Mouse (Mus musculus) midbrain, embryonic 11.5 days (tissue): ENCODE results near the gene Acadsb. TPM values are rescaled to one million over a fixed set of nuclear protein-coding genes. Genes with fewer than 3 reads are reported as not detected.
"Not testable (repeated sequence)": the region's sequence is repeated elsewhere in the genome, so short reads cannot be mapped to it uniquely, and the experiment has no call there.

Experiments
- ATAC-seq: fragments of 200-750 bp; cut with Nextera tagmentation; 2 replicates; pipeline ENCODE4 v1.8.0; 2017; ENCODE audit warnings: moderate TSS enrichment, moderate library complexity; ENCODE audit not compliant: low FRiP score
- DNase-seq: peaks from one replicate; pipeline ENCODE4 v3.0.0; 2015; ENCODE audit warnings: low spot score; ENCODE audit errors: missing footprints
- H3K27ac ChIP-seq: fragments of 300-500 bp; sonication (generic); 2 replicates; pipeline ENCODE4 v1.5.1; 2014; ENCODE audit warnings: low read depth, low read length
- H3K27me3 ChIP-seq: fragments of 300-500 bp; sonication (generic); 2 replicates; pipeline ENCODE4 v1.6.1; 2014; ENCODE audit warnings: mild to moderate bottlenecking, low read length, moderate library complexity, mixed read lengths; ENCODE audit not compliant: control insufficient read depth, insufficient read depth
- H3K36me3 ChIP-seq: fragments of 300-500 bp; sonication (generic); 2 replicates; pipeline ENCODE4 v1.6.1; 2014; ENCODE audit warnings: mild to moderate bottlenecking, low read length, moderate library complexity, mixed read lengths; ENCODE audit not compliant: control insufficient read depth, insufficient read depth
- H3K4me1 ChIP-seq: fragments of 300-500 bp; sonication (generic); 2 replicates; pipeline ENCODE4 v1.6.1; 2014; ENCODE audit warnings: low read length; ENCODE audit not compliant: control insufficient read depth, insufficient read depth
- H3K4me2 ChIP-seq: fragments of 300-500 bp; sonication (generic); 2 replicates; pipeline ENCODE4 v1.6.1; 2014; ENCODE audit warnings: mild to moderate bottlenecking, moderate library complexity
- H3K4me3 ChIP-seq: fragments of 300-500 bp; sonication (generic); 2 replicates; pipeline ENCODE4 v1.5.1; 2014; ENCODE audit warnings: low read depth, low read length
- H3K9ac ChIP-seq: fragments of 300-500 bp; sonication (generic); 2 replicates; pipeline ENCODE4 v1.6.1; 2014; ENCODE audit warnings: low read length
- H3K9me3 ChIP-seq: fragments of 300-500 bp; sonication (generic); 2 replicates; pipeline ENCODE4 v1.6.1; 2016; ENCODE audit warnings: low read length; ENCODE audit not compliant: control insufficient read depth
- WGBS: fragments of 180-500 bp; shearing (Covaris S2); extraction: QIAGEN DNeasy Blood & Tissue Kit; methylation state at CpG from one replicate; pipeline ENCODE4 v1.1.7; 2014; 5-methylcytosine and 5-hydroxymethylcytosine counted together
- polyA plus RNA-seq: library from polyadenylated mRNA; unstranded; fragments of >200 nt; fragmentation: Nextera tagmentation; extraction: Ambion mirVana; gene quantifications from 2 replicates; pipeline ENCODE4 v1.2.1, GENCODE M21; 2014

The Acadsb gene
- 91.0 and 107 TPM in 2 replicates for polyA plus RNA-seq

DNA sequence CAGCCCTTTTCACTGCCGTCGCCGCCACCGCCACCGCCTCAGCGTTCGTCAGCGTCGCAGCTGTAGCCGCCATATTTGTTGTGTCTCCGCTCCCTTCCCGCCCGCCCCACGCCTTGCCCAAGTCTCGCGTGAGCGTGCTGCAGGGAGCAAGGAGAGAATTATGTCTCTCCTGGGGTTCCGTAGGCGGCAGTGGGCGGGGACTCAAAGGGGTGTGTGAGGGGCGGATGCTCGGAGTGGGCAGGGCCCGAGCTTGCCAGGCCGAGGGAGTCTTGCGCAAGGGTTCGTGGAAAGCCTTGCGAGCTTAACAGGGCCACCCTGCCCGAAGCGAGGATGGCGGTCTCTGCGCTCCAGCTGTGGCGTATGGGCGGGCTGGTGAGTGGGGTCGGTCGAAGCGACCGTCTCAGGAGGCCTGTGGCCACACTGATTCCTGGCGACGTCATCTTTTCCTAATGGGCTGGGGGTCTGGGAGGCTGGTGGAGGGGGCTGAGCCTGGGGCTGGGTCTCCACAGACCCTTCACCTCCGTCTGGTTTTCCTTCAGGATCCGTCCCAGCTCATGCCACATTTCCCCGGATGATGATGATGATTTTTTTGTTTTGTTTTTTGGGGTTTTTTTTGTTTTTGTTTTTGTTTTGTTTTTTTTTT is at the start of gene Acadsb, which contains the start of gene Ikzf5:
Gene Acadsb (plus strand): TSS at position 186 of the 643 bp plus-strand sequence.
Gene Ikzf5 (minus strand): TSS at position 106 of the 643 bp plus-strand sequence.
- Histone ChIP-seq H3K4me3 (peak within 1 kb of the TSS; percentile 97), H3K4me2 (peak within 1 kb of the TSS; percentile 79), H3K9me3 (no peaks in the 10 kb centered on the region), H3K27me3 (no peaks in the 10 kb centered on the region), H3K4me1 (peaks cover 7% of the 10 kb centered on the region), H3K36me3 (no peaks in the 10 kb centered on the region), H3K9ac (peak within 1 kb of the TSS; percentile 92), H3K27ac (peak within 1 kb of the TSS; percentile 59)
- ATAC-seq, result peak; percentile 98
- under 1% methylated on average over 39 of the region's 42 CpGs for WGBS
- peak; percentile 99 for DNase-seq

GRCm38 (mm10) chr7:131362269-131362614 is 48.2 kb upstream of the Acadsb start:
- peak overlapping the region; percentile 77; the same call in 1 of the 2 replicates for H3K27ac ChIP-seq
- 0 out of 2 replicates have a peak, but pooled peaks cover 3% of the 10 kb centered on the region for H3K27me3 ChIP-seq
- under 1% methylated on average over 35 of the region's 35 CpGs for WGBS
- H3K9me3 ChIP-seq, result no peaks in the 10 kb centered on the region
- peaks cover 2% of the 10 kb centered on the region; the same call in 1 of the 2 replicates for H3K36me3 ChIP-seq
- peak; percentile 86 for ATAC-seq
- peak overlapping the region; percentile 75 for H3K9ac ChIP-seq
- peaks cover 9% of the 10 kb centered on the region for H3K4me1 ChIP-seq
- H3K4me2 ChIP-seq, result peak overlapping the region; percentile 78
- peak overlapping the region; percentile 55 for H3K4me3 ChIP-seq
- no peak for DNase-seq

DNA sequence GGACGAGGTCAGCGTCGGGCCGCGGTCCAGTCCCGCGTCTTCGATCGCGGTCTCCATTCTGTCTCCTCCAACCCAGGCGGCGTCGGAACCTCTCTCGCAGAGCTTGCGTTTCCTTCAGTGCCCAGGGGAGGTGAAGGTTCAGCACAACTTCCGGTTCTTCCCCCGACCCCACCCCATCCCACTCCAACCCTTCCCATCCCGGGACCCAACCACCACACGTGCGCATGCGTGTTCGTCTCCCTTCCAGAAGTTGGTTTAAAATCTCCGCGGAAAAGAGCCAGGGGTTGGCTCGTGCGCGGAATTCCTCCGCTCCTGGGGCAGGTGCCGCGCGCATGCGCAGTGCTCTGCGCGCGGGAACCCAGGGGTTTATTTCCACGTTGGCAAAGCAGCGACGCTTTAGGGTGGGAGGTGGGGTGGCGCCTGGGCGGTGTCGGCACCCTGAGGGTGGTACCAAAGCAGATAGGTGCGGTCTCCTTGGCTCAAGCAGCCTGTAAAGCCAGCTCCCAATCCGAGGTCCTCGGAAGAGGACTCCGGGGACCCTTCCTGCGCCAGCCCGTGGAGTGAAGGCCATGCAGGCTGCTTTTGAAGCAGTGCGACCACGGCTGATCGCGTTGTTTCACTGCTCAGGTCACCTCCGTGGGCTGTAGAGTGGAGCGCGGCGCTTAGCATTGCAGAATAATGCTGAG is 47.6 kb upstream of the Acadsb start, which contains the start of gene 2310057M21Rik:
Gene 2310057M21Rik (minus strand): TSS at position 145 of the 686 bp plus-strand sequence.
- DNase-seq, result peak; percentile 99
- Histone ChIP-seq H3K4me1 (peaks cover 9% of the 10 kb centered on the region), H3K9ac (peak within 1 kb of the TSS; percentile 75), H3K4me2 (peak within 1 kb of the TSS; percentile 78), H3K36me3 (no peaks in the 10 kb centered on the region; the same call in 1 of the 2 replicates), H3K9me3 (no peaks in the 10 kb centered on the region), H3K4me3 (peak within 1 kb of the TSS; percentile 55), H3K27me3 (0 out of 2 replicates have a peak, but pooled peaks cover 3% of the 10 kb centered on the region), H3K27ac (peak within 1 kb of the TSS; percentile 77)
- under 1% methylated on average over 55 of the region's 55 CpGs for WGBS
- peak; percentile 98 for ATAC-seq

DNA sequence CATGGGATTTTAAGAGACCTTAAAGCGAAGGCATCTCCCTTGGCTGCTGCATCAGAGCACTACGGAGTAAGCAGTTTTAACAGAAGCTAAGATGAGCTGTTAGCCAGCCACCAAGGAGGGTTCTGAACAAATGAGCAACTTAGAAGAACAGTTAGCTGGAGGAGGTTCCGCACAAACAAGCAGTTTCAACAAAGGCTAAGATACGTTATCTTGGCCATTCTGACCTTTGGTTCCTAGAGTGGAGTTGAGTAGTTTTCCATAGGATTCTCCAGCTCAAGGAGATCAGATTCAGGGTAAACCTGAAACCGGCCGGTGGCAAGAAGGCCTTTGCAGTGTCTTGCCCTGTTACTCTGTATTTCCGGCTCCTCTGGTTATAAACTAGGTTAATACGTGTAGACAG is 46.3 kb upstream of the Acadsb start:
- Histone ChIP-seq H3K9me3 (no peaks in the 10 kb centered on the region), H3K9ac (no peak overlapping the region), H3K4me3 (no peak overlapping the region), H3K27me3 (0 out of 2 replicates have a peak, but pooled peaks cover 3% of the 10 kb centered on the region), H3K4me2 (no peak overlapping the region), H3K4me1 (peaks cover 9% of the 10 kb centered on the region), H3K27ac (no peak overlapping the region), H3K36me3 (no peaks in the 10 kb centered on the region)
- no peak for ATAC-seq
- DNase-seq, result peak; percentile 54
- WGBS, result 93% methylated on average over 8 of the region's 8 CpGs

GRCm38 (mm10) chr7:131370648-131371469 is 39.5 kb upstream of the Acadsb start, which contains the start of gene Pstk:
Gene Pstk, plus strand, starts transcription at chr7:131371141.
- H3K27me3 ChIP-seq, result no peaks in the 10 kb centered on the region
- peak within 1 kb of the TSS; percentile 73 for H3K4me3 ChIP-seq
- 4% methylated on average over 47 of the region's 47 CpGs for WGBS
- peak within 1 kb of the TSS; percentile 73 for H3K27ac ChIP-seq
- H3K4me1 ChIP-seq, result peaks cover 5% of the 10 kb centered on the region
- peak within 1 kb of the TSS; percentile 80 for H3K4me2 ChIP-seq
- H3K9ac ChIP-seq, result peak within 1 kb of the TSS; percentile 95
- DNase-seq (peak; percentile 98), ATAC-seq (peak; percentile 95)
- H3K9me3 ChIP-seq, result no peaks in the 10 kb centered on the region
- no peaks in the 10 kb centered on the region for H3K36me3 ChIP-seq

GRCm38 (mm10) chr7:131371470-131371860 is 38.9 kb upstream of the Acadsb start:
- WGBS, result 9% methylated on average over 9 of the region's 9 CpGs
- H3K9me3 ChIP-seq, result no peaks in the 10 kb centered on the region
- no peak for DNase-seq
- no peak for ATAC-seq
- H3K4me2 ChIP-seq, result peak overlapping the region; percentile 80
- H3K9ac ChIP-seq, result peak overlapping the region; percentile 95
- H3K27me3 ChIP-seq, result no peaks in the 10 kb centered on the region
- peaks cover 5% of the 10 kb centered on the region for H3K4me1 ChIP-seq
- peak overlapping the region; percentile 73 for H3K27ac ChIP-seq
- H3K36me3 ChIP-seq, result no peaks in the 10 kb centered on the region
- peak overlapping the region; percentile 73 for H3K4me3 ChIP-seq

DNA sequence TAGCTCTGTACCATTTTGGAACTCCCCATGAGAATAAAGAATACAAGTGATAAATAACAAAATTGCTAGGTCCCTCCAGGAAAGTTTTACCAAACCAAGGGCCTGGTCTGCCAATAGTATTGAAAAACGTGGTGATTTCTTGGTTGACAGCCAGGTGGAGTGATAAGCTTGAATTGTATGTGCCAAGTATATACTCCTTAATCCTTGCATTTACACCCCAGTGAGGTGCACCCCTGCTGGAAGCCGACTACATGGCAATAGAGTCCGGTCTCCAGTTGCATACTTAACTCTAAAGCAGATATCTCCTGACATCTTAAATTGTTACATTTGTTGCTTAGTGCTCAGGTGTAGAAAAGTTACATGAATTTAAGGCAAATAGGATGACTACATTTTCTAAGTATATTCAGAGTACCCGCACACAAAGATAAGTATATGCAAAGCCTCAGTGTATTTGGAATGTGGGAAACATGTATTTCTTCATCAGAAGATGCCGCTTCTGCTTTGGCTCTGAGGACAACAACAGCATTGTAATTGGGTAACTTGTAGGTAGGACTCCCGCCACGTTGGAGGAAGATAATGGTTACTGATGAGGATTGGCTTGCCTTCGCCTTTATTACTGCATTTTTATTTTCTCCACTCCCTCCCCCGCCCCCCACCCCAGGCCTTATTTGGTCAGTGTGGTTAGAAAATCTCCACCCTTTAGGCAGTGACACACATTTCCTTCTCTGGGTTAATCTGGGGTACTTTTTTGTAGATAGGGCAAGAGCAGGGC is 38.3 kb upstream of the Acadsb start:
- 76% methylated on average over 9 of the region's 9 CpGs for WGBS
- no peak for DNase-seq

GRCm38 (mm10) chr7:131391761-131392160 is 18.6 kb upstream of the Acadsb start:
- not testable (repeated sequence) for H3K4me3 ChIP-seq, H3K4me2 ChIP-seq, DNase-seq, H3K4me1 ChIP-seq, H3K36me3 ChIP-seq, H3K27ac ChIP-seq, ATAC-seq, H3K9me3 ChIP-seq, H3K27me3 ChIP-seq, H3K9ac ChIP-seq
- 91% methylated on average over 6 of the region's 7 CpGs for WGBS

More for the DNA sequence above, 38.3 kb upstream of the Acadsb start:
- H3K27ac ChIP-seq, result no peak overlapping the region
- peaks cover 5% of the 10 kb centered on the region for H3K4me1 ChIP-seq
- H3K36me3 ChIP-seq, result no peaks in the 10 kb centered on the region
- H3K9ac ChIP-seq, result peak overlapping the region; percentile 95; the same call in 1 of the 2 replicates
- no peaks in the 10 kb centered on the region for H3K9me3 ChIP-seq
- peak overlapping the region; percentile 80 for H3K4me2 ChIP-seq
- H3K27me3 ChIP-seq, result no peaks in the 10 kb centered on the region
- H3K4me3 ChIP-seq, result peak overlapping the region; percentile 73; the same call in 1 of the 2 replicates
- 0 out of 2 replicates have a peak, but pooled peaks have one; percentile 18 for ATAC-seq
